In genomic region chrX:163669886-163670285, GRCm38 (mm10) we compare ENCODE assay signal across 9 mouse cellular contexts.
DNase-seq lines count a peak whose midpoint lies in the region; ATAC-seq and TF ChIP-seq lines count a peak whose summit lies in the region.
"Had no signal": no experiment of that assay in that cellular context is flagged by ENCODE, and none has a peak within 500 bp of the region (broad histone marks: within the 10 kb centered on the region; RNA-seq: fewer than 3 reads in every experiment).

No protein-coding gene starts in this region.

- 33% methylated on average over 1 of the region's 1 CpGs for WGBS in forebrain, embryonic 10.5 days
- WGBS in forebrain, embryonic 12.5 days = 6% methylated on average over 1 of the region's 1 CpGs
- 33% methylated on average over 1 of the region's 1 CpGs for WGBS in kidney, postnatal 0 days

- ATAC-seq in forebrain, embryonic 12.5 days (ENCODE audit: low FRiP score) = no peak
- ATAC-seq in common myeloid progenitor, adult 5-6 weeks (replicated peaks; ENCODE audit: low read depth, poor library complexity, severe bottlenecking) = peak; percentile 84
- no peak for ATAC-seq in kidney, postnatal 0 days (replicated peaks; ENCODE audit: low FRiP score, low read depth)

- no peak overlapping the region for H3K4me3 ChIP-seq in forebrain, embryonic 10.5 days
- no peak overlapping the region for H3K4me3 ChIP-seq in forebrain, embryonic 12.5 days (replicated peaks)
- no peak overlapping the region for H3K4me3 ChIP-seq in kidney, postnatal 0 days (replicated peaks; ENCODE audit: low read depth, low read length)
- H3K4me3 ChIP-seq: neural tube, embryonic 12.5 days had no signal

- H3K9ac ChIP-seq in forebrain, embryonic 12.5 days = no peak overlapping the region
- H3K9ac ChIP-seq in kidney, postnatal 0 days (ENCODE audit: low read depth, low read length) = no peak overlapping the region
- H3K9ac ChIP-seq: neural tube, embryonic 12.5 days had no signal

- no peaks in the 10 kb centered on the region for H3K4me1 ChIP-seq in forebrain, embryonic 10.5 days
- no peaks in the 10 kb centered on the region for H3K4me1 ChIP-seq in forebrain, embryonic 12.5 days
- H3K4me1 ChIP-seq in kidney, postnatal 0 days (replicated peaks; ENCODE audit: insufficient read depth, low read length) = no peaks in the 10 kb centered on the region
- H3K4me1 ChIP-seq: neural tube, embryonic 12.5 days had no signal

- no peaks in the 10 kb centered on the region for H3K9me3 ChIP-seq in forebrain, embryonic 10.5 days
- no peaks in the 10 kb centered on the region for H3K9me3 ChIP-seq in forebrain, embryonic 12.5 days
- H3K9me3 ChIP-seq in kidney, postnatal 0 days (replicated peaks; ENCODE audit: low read length) = no peaks in the 10 kb centered on the region
- H3K9me3 ChIP-seq: neural tube, embryonic 12.5 days had no signal

- H3K27me3 ChIP-seq in forebrain, embryonic 10.5 days (ENCODE audit: poor library complexity, severe bottlenecking) = peaks cover 61% of the 10 kb centered on the region
- H3K27me3 ChIP-seq in forebrain, embryonic 12.5 days = peaks cover 4% of the 10 kb centered on the region; the same call in 1 of the 2 replicates
- H3K27me3 ChIP-seq in kidney, postnatal 0 days (ENCODE audit: insufficient read depth, low read length) = no peaks in the 10 kb centered on the region
- H3K27me3 ChIP-seq: neural tube, embryonic 12.5 days had no signal

- H3K36me3 ChIP-seq in forebrain, embryonic 10.5 days (replicated peaks) = no peaks in the 10 kb centered on the region
- H3K36me3 ChIP-seq in forebrain, embryonic 12.5 days (replicated peaks) = no peaks in the 10 kb centered on the region
- no peaks in the 10 kb centered on the region for H3K36me3 ChIP-seq in kidney, postnatal 0 days (ENCODE audit: insufficient read depth, low read length)
- H3K36me3 ChIP-seq: neural tube, embryonic 12.5 days had no signal

- peak; percentile 71 for TF ChIP-seq CTCF in kidney, postnatal 0 days (IDR thresholded peaks at IDR 0.05; ENCODE audit: low read depth)

- peak; percentile 24 for DNase-seq in forebrain, embryonic 10.5 days (ENCODE audit: extremely low spot score, low spot score)
- DNase-seq in urinary bladder, postnatal 14 days (ENCODE audit: low spot score) = peak; percentile 16
- DNase-seq in urinary bladder, postnatal 10 days (ENCODE audit: low spot score) = no peak
- DNase-seq in kidney, postnatal 0 days (ENCODE audit: low spot score) = peak; percentile 32
- peak; percentile 39 for DNase-seq in lung, postnatal 10 days
- DNase-seq in spleen, postnatal 36 days (ENCODE audit: low spot score in 2 of 2) = peak; percentile 1 to 4

- no peak overlapping the region for H3K27ac ChIP-seq in forebrain, embryonic 10.5 days
- no peak overlapping the region for H3K27ac ChIP-seq in forebrain, embryonic 12.5 days
- H3K27ac ChIP-seq in kidney, postnatal 0 days = no peak overlapping the region
- H3K27ac ChIP-seq: neural tube, embryonic 12.5 days had no signal

- no peak overlapping the region for H3K4me2 ChIP-seq in forebrain, embryonic 12.5 days
- H3K4me2 ChIP-seq in kidney, postnatal 0 days (ENCODE audit: low read length) = no peak overlapping the region
- H3K4me2 ChIP-seq: neural tube, embryonic 12.5 days had no signal
